Mouse (Mus musculus) CH12.LX (cell line): Measurements from ENCODE around the gene Rbbp6.

Source experiments
- CTCF ChIP-seq, 2 experiments: IDR thresholded peaks in 1 of 2; conservative IDR thresholded peaks in 1 of 2; 2 replicates each; pipeline ENCODE4 v1.5.1; 2011 to 2012; ENCODE audit warnings: low read depth in 2 of 2, low read length in 2 of 2, improper control_type of control experiment in 1 of 2, inconsistent platforms in 1 of 2, mild to moderate bottlenecking in 1 of 2, moderate library complexity in 1 of 2
- NRF1 ChIP-seq: IDR thresholded peaks from 2 replicates; pipeline ENCODE4 v1.6.1; 2014; ENCODE audit warnings: low read depth, mild to moderate bottlenecking, inconsistent platforms, low read length, improper control_type of control experiment, moderate library complexity
- POLR2A ChIP-seq: IDR thresholded peaks from 2 replicates; pipeline ENCODE4 v1.6.1; 2011; ENCODE audit warnings: low read depth, mild to moderate bottlenecking, improper control_type of control experiment, low read length
- ZC3H11A ChIP-seq: IDR thresholded peaks from 2 replicates; pipeline ENCODE4 v1.6.1; 2012; ENCODE audit warnings: low read depth, mild to moderate bottlenecking, inconsistent platforms, low read length, improper control_type of control experiment
- ZMIZ1 ChIP-seq: IDR thresholded peaks from 2 replicates; pipeline ENCODE4 v1.6.1; 2012; ENCODE audit warnings: low read depth, mild to moderate bottlenecking, inconsistent platforms, low read length, improper control_type of control experiment

DNA sequence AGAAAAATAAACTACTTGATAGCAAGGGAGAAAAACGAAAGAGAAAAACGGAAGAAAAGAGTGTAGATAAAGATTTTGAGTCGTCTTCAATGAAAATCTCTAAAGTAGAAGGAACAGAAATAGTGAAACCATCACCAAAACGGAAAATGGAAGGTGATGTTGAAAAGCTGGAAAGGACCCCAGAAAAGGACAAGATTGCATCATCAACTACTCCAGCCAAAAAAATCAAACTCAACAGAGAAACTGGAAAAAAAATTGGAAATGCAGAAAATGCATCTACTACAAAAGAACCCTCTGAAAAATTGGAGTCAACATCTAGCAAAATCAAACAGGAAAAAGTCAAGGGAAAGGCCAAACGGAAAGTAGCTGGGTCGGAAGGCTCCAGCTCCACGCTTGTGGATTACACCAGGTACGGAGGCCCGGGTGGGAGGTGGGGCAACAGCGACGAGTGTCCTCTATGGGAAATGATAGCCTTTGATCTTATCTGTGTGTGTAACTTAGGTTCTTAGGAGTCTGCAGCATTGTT, 34.4 kb downstream of the Rbbp6 start:
- no peak for TF ChIP-seq ZMIZ1
- no peak for TF ChIP-seq CTCF (conservative IDR thresholded peaks at IDR 0.05 in 1 of 2, IDR thresholded peaks at IDR 0.05 in 1 of 2; ENCODE audit: low read depth in 2 of 2, low read length in 2 of 2)
- TF ChIP-seq POLR2A = no peak
- no peak for TF ChIP-seq ZC3H11A
- TF ChIP-seq NRF1 = no peak
